Mouse (Mus musculus) kidney, adult 8-10 months (tissue): ENCODE measurements around the gene Paxbp1.

Experiments
- DNase-seq, 2 experiments: peaks; one replicate each; pipeline ENCODE4 v3.0.0; 2022

Paxbp1 gene

GRCm38 (mm10) chr16:90995498-90995897, 48.8 kb downstream of the Paxbp1 start:
- DNase-seq, result no peak

- no peak for DNase-seq
Observed at GRCm38 (mm10) chr16:90995023-90995422, 49.3 kb downstream of the Paxbp1 start.

GRCm38 (mm10) chr16:90989162-90989561, 55.2 kb downstream of the Paxbp1 start:
- DNase-seq, result no peak

- DNase-seq, result no peak
Observed at GRCm38 (mm10) chr16:90988665-90989064, 55.7 kb downstream of the Paxbp1 start.

GRCm38 (mm10) chr16:90988039-90988438, 56.3 kb downstream of the Paxbp1 start:
- DNase-seq, result peak in 1 of 2 experiments; percentile 34

- no peak for DNase-seq
Observed at GRCm38 (mm10) chr16:90971004-90971403, 73.3 kb downstream of the Paxbp1 start.

GRCm38 (mm10) chr16:90966241-90966640, 78.1 kb downstream of the Paxbp1 start:
- DNase-seq, result no peak

- no peak for DNase-seq
Observed at GRCm38 (mm10) chr16:90964302-90964701, 80.0 kb downstream of the Paxbp1 start.
